Mouse (Mus musculus) lung, embryonic 15.5 days (tissue): Measurements from ENCODE around the gene Strada. TPM values are rescaled to one million over a fixed set of nuclear protein-coding genes. Genes with fewer than 3 reads are reported as not detected.
A peak's percentile ranks its signal among the peaks of the same experiment; 100 is the strongest.

Experiments
- ATAC-seq: fragments of 200-750 bp; cut with Nextera tagmentation; 2 replicates; pipeline ENCODE4 v1.8.0; 2017; ENCODE audit warnings: moderate number of reproducible peaks, borderline replicate concordance; ENCODE audit not compliant: low FRiP score, low TSS enrichment; ENCODE audit errors: extremely low read depth
- H3K27ac ChIP-seq: fragments of 300-500 bp; sonication (generic); 2 replicates; pipeline ENCODE4 v1.5.1; 2015; ENCODE audit warnings: moderate library complexity, mild to moderate bottlenecking, inconsistent platforms
- H3K27me3 ChIP-seq: fragments of 300-500 bp; sonication (generic); 2 replicates; pipeline ENCODE4 v1.6.1; 2015; ENCODE audit warnings: inconsistent platforms
- H3K36me3 ChIP-seq: fragments of 300-500 bp; sonication (generic); 2 replicates; pipeline ENCODE4 v1.6.1; 2015; ENCODE audit warnings: inconsistent platforms
- H3K4me1 ChIP-seq: fragments of 300-500 bp; sonication (generic); 2 replicates; pipeline ENCODE4 v1.6.1; 2015; ENCODE audit warnings: inconsistent platforms
- H3K4me2 ChIP-seq: fragments of 300-500 bp; sonication (generic); 2 replicates; pipeline ENCODE4 v1.6.1; 2015; ENCODE audit warnings: inconsistent platforms, mild to moderate bottlenecking, moderate library complexity
- H3K4me3 ChIP-seq: fragments of 300-500 bp; sonication (generic); 2 replicates; pipeline ENCODE4 v1.5.1; 2015; ENCODE audit warnings: mild to moderate bottlenecking, inconsistent platforms
- H3K9ac ChIP-seq: fragments of 300-500 bp; sonication (generic); 2 replicates; pipeline ENCODE4 v1.6.1; 2015; ENCODE audit warnings: inconsistent platforms
- H3K9me3 ChIP-seq: fragments of 300-500 bp; sonication (generic); 2 replicates; pipeline ENCODE4 v1.6.1; 2016; ENCODE audit warnings: inconsistent platforms
- WGBS: fragments of 180-500 bp; shearing (Covaris S2); methylation state at CpG from one replicate; pipeline ENCODE4 v1.1.7; 2015; 5-methylcytosine and 5-hydroxymethylcytosine counted together
- polyA plus RNA-seq: library from polyadenylated mRNA; unstranded; fragments of >200 nt; fragmentation: Nextera tagmentation; extraction: Ambion mirVana; gene quantifications from 2 replicates; pipeline ENCODE4 v1.2.1, GENCODE M21; 2015

The Strada gene
- polyA plus RNA-seq, 1 experiment from 2014 or later, result 25.1 TPM

DNA sequence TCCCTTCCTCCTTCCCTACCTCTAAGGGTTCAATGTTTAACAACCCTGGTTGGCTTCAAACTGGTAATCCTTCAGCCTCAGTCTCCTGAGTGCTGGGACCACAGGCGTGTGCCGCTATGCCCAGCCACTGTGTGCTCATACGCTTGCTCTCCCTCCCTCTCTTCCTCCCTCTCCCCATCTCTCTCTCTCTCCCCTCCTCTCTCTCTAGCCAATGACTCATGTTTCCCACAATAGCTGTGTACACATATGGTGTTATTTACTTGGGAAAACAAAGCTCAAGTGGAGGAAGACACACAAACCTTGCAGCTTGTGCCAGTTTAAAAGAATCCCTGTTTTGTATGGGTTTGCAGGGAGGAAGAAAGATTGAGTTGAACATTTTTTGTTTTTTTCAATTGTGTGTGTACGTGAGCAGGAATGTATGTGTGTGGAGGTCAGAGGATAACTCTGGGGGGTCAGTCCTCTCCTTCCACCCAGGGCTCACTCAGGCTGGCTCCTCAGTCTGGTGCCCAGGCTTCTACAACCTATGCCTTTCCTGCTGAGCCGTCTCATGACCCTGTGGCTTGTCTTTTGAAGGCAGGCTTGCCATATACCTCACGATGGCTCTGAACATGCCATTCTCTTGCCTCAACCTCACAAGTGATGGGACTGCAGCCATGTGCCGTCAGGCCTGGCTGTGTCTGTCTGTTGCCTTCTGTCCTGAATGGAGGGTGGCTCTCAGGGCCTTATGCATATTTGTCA lies 22.1 kb downstream of the Strada start:
- no peak overlapping the region for H3K27ac ChIP-seq
- H3K4me1 ChIP-seq, result no peaks in the 10 kb centered on the region
- no peak overlapping the region for H3K4me3 ChIP-seq
- H3K27me3 ChIP-seq, result no peaks in the 10 kb centered on the region
- H3K9ac ChIP-seq, result no peak overlapping the region
- ATAC-seq, result no peak; the same call in 1 of the 2 replicates
- no peaks in the 10 kb centered on the region for H3K9me3 ChIP-seq
- WGBS, result 64% methylated on average over 7 of the region's 7 CpGs
- no peak overlapping the region for H3K4me2 ChIP-seq
- H3K36me3 ChIP-seq, result 0 out of 2 replicates have a peak, but pooled peaks cover 8% of the 10 kb centered on the region

- H3K9ac ChIP-seq, result no peak overlapping the region
- no peaks in the 10 kb centered on the region for H3K4me1 ChIP-seq
- no peak overlapping the region for H3K27ac ChIP-seq
- 0 out of 2 replicates have a peak, but pooled peaks cover 5% of the 10 kb centered on the region for H3K36me3 ChIP-seq
- H3K27me3 ChIP-seq, result no peaks in the 10 kb centered on the region
- no peak for ATAC-seq
- WGBS, result 70% methylated on average over 5 of the region's 5 CpGs
- H3K9me3 ChIP-seq, result no peaks in the 10 kb centered on the region
- no peak overlapping the region for H3K4me3 ChIP-seq
- H3K4me2 ChIP-seq, result no peak overlapping the region
Observed at GRCm38 (mm10) chr11:106178036-106178782, 23.8 kb downstream of the Strada start.

- Histone ChIP-seq H3K9ac (no peak overlapping the region), H3K4me2 (no peak overlapping the region), H3K9me3 (no peaks in the 10 kb centered on the region), H3K4me1 (no peaks in the 10 kb centered on the region), H3K36me3 (0 out of 2 replicates have a peak, but pooled peaks cover 3% of the 10 kb centered on the region), H3K4me3 (no peak overlapping the region), H3K27ac (no peak overlapping the region), H3K27me3 (no peaks in the 10 kb centered on the region)
- ATAC-seq, result no peak
- WGBS, result 51% methylated on average over 5 of the region's 5 CpGs
Observed at GRCm38 (mm10) chr11:106176372-106176771, 25.6 kb downstream of the Strada start.

GRCm38 (mm10) chr11:106175081-106175480 lies 26.9 kb downstream of the Strada start:
- H3K4me1 ChIP-seq, result no peaks in the 10 kb centered on the region
- no peaks in the 10 kb centered on the region for H3K9me3 ChIP-seq
- H3K36me3 ChIP-seq, result peaks cover 7% of the 10 kb centered on the region; the same call in 1 of the 2 replicates
- no peak overlapping the region for H3K4me3 ChIP-seq
- no peaks in the 10 kb centered on the region for H3K27me3 ChIP-seq
- WGBS, result 54% methylated on average over 3 of the region's 3 CpGs
- no peak for ATAC-seq
- H3K27ac ChIP-seq, result no peak overlapping the region
- H3K4me2 ChIP-seq, result no peak overlapping the region
- H3K9ac ChIP-seq, result no peak overlapping the region

DNA sequence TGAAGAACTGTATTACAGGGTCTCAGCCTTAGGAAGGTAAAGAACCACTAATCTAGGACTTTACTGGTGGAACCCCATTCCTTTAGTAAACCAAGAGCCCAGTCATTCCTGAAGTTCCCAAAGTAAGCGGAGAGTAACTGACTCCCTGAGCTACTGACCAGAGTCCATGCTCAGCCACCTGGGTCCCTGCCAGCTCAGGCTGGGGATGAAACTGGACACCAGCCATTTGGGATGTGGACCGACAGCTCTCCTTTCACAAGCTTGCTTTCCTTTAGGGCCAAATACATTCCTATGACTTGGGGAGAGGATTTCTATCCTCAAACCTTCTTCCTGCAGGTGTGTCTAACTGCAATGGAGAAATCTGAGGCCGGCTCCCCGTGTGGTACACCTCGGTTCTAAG lies 27.6 kb downstream of the Strada start:
- Histone ChIP-seq H3K4me2 (no peak overlapping the region), H3K4me1 (no peaks in the 10 kb centered on the region), H3K27me3 (no peaks in the 10 kb centered on the region), H3K9me3 (no peaks in the 10 kb centered on the region), H3K36me3 (peaks cover 8% of the 10 kb centered on the region; the same call in 1 of the 2 replicates), H3K27ac (no peak overlapping the region), H3K4me3 (no peak overlapping the region), H3K9ac (no peak overlapping the region)
- ATAC-seq, result no peak
- 66% methylated on average over 5 of the region's 5 CpGs for WGBS

GRCm38 (mm10) chr11:106173228-106173627 lies 28.7 kb downstream of the Strada start:
- H3K27ac ChIP-seq, result no peak overlapping the region
- H3K9ac ChIP-seq, result no peak overlapping the region
- no peak overlapping the region for H3K4me3 ChIP-seq
- H3K4me2 ChIP-seq, result no peak overlapping the region
- no peaks in the 10 kb centered on the region for H3K4me1 ChIP-seq
- no peaks in the 10 kb centered on the region for H3K27me3 ChIP-seq
- no peaks in the 10 kb centered on the region for H3K9me3 ChIP-seq
- WGBS, result 94% methylated on average over 2 of the region's 2 CpGs
- H3K36me3 ChIP-seq, result peaks cover 11% of the 10 kb centered on the region; the same call in 1 of the 2 replicates
- no peak for ATAC-seq

GRCm38 (mm10) chr11:106170807-106171206 lies 31.2 kb downstream of the Strada start:
- 77% methylated on average over 7 of the region's 7 CpGs for WGBS
- Histone ChIP-seq H3K4me2 (no peak overlapping the region), H3K4me1 (no peaks in the 10 kb centered on the region), H3K9me3 (no peaks in the 10 kb centered on the region), H3K36me3 (peaks cover 19% of the 10 kb centered on the region; the same call in 1 of the 2 replicates), H3K27ac (no peak overlapping the region), H3K27me3 (no peaks in the 10 kb centered on the region), H3K4me3 (no peak overlapping the region), H3K9ac (no peak overlapping the region)
- ATAC-seq, result no peak

DNA sequence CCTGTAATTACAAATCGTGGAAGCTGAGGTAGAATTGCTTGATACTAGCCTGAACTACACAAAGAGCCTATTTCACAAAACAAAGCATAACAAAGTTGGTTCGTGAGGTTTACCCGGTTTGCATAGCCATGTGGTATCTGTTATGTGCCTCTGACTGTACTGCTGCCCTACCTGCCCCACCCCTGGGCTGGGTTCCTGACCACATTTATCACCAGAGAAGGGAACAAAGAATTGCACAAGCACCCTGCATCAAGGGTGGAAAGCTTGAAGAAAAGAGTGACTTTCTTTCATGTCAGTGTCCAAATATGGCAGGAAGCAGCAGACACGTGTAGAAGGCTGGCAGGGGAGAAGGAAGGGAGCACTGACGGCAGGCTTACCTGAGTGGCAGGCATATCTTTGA lies 34.5 kb downstream of the Strada start:
- H3K4me2 ChIP-seq, result no peak overlapping the region
- H3K9ac ChIP-seq, result no peak overlapping the region
- peaks cover 25% of the 10 kb centered on the region for H3K36me3 ChIP-seq
- 79% methylated on average over 5 of the region's 5 CpGs for WGBS
- no peak overlapping the region for H3K27ac ChIP-seq
- no peak overlapping the region for H3K4me3 ChIP-seq
- no peak for ATAC-seq
- no peaks in the 10 kb centered on the region for H3K27me3 ChIP-seq
- no peaks in the 10 kb centered on the region for H3K9me3 ChIP-seq
- peaks cover 3% of the 10 kb centered on the region; the same call in 1 of the 2 replicates for H3K4me1 ChIP-seq

DNA sequence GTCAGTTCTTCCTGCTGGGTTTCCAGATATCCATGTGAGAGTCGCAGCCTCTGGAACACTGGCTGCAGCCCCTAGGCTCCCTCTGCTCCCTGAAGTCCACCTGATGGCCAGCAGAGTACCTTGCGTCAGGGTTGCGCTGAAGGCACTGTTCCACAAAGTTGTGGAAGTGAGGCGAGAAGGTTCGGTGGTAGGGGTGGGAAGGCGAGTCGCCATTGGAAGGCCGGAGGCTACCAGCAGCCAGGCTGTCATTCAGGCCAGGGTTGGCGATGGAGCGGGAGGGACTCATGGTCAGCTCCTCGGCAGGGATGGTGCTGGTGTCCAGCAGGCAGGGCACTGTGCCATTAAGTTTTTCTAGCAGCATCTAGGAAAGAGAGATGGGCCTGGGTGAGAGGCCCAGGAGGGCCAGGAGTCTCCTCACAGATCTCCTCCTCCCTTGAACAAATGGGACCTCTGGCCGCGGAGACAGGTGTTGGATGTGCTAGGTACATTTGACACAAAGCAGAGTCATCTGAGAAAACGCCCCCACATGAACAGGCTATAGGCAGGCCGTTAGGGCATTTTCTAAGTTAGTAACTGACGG lies 37.3 kb downstream of the Strada start:
- H3K27ac ChIP-seq, result peak overlapping the region; percentile 61; the same call in 1 of the 2 replicates
- H3K27me3 ChIP-seq, result no peaks in the 10 kb centered on the region
- H3K4me1 ChIP-seq, result peaks cover 12% of the 10 kb centered on the region
- ATAC-seq, result no peak
- no peak overlapping the region for H3K9ac ChIP-seq
- no peak overlapping the region for H3K4me3 ChIP-seq
- WGBS, result 88% methylated on average over 16 of the region's 16 CpGs
- H3K9me3 ChIP-seq, result no peaks in the 10 kb centered on the region
- H3K4me2 ChIP-seq, result no peak overlapping the region
- H3K36me3 ChIP-seq, result peaks cover 21% of the 10 kb centered on the region

DNA sequence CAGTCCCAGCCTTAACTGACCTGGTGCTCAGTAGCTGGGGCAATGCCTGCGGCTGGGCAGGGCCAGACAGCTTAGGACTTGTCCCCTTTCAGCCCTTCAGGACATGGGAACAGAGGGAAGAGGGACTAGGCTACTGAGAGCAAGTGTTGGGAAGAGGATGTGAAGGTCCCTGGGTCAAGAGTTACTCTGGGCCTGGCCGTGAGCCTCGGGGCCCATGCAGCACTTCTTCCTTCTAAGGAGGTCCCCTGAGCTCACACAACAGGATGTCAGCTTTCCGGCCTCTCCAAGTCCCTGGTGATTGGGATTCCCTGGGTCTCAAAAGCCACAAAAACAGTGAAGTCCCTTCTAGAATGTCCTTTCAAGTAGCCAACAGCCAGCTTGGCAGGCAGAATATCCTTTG lies 38.4 kb downstream of the Strada start:
- WGBS, result 73% methylated on average over 4 of the region's 4 CpGs
- Histone ChIP-seq H3K4me3 (no peak overlapping the region), H3K9me3 (no peaks in the 10 kb centered on the region), H3K36me3 (peaks cover 17% of the 10 kb centered on the region; the same call in 1 of the 2 replicates), H3K4me2 (no peak overlapping the region), H3K27ac (peak overlapping the region; percentile 61), H3K27me3 (no peaks in the 10 kb centered on the region), H3K9ac (no peak overlapping the region), H3K4me1 (peaks cover 20% of the 10 kb centered on the region)
- ATAC-seq, result no peak

DNA sequence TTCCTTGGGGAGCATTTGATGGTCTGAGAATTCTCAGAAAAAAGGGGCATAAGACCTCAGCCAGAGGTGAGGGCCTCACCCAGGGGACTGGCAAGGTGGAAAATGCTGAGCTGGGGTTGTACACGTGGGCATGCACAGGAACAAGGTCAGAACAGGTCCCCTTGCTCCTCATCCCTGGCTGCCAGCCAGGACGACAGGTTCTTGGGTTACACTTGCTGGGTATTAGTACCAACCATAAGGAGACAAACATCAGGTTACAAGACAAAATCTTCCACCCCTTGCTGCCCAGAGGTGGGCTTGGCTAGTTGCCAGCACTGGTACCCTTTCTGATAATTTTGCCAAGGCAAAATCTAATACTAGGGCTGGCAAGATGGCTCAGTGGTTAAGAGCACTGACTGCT lies 39.7 kb downstream of the Strada start:
- WGBS, result 87% methylated on average over 2 of the region's 2 CpGs
- no peak overlapping the region for H3K4me2 ChIP-seq

More for the DNA sequence above, 39.7 kb downstream of the Strada start:
- Histone ChIP-seq H3K4me3 (no peak overlapping the region), H3K9ac (no peak overlapping the region), H3K9me3 (no peaks in the 10 kb centered on the region), H3K4me1 (peaks cover 29% of the 10 kb centered on the region), H3K27ac (no peak overlapping the region), H3K36me3 (peaks cover 20% of the 10 kb centered on the region), H3K27me3 (no peaks in the 10 kb centered on the region)
- no peak for ATAC-seq
